Mouse (Mus musculus) adrenal gland, postnatal 4 days (tissue): ENCODE data around the gene Eps15l1. TPM values are rescaled to one million over a fixed set of nuclear protein-coding genes. Genes with fewer than 3 reads are reported as not detected.
A peak's percentile ranks its signal among the peaks of the same experiment; 100 is the strongest.

ENCODE experiments used
- DNase-seq, 2 experiments: peaks; one replicate each; pipeline ENCODE4 v3.0.0; 2021 to 2022; ENCODE audit warnings: low spot score in 2 of 2, mixed read lengths in 2 of 2
- total RNA-seq, 2 experiments: library from RNA; stranded (reverse); gene quantifications; 2 replicates each; pipeline ENCODE4 v1.2.3; 2021

Eps15l1 gene
- total RNA-seq, 2 experiments from 2014 or later, result 69.9 to 70.8 TPM

DNA sequence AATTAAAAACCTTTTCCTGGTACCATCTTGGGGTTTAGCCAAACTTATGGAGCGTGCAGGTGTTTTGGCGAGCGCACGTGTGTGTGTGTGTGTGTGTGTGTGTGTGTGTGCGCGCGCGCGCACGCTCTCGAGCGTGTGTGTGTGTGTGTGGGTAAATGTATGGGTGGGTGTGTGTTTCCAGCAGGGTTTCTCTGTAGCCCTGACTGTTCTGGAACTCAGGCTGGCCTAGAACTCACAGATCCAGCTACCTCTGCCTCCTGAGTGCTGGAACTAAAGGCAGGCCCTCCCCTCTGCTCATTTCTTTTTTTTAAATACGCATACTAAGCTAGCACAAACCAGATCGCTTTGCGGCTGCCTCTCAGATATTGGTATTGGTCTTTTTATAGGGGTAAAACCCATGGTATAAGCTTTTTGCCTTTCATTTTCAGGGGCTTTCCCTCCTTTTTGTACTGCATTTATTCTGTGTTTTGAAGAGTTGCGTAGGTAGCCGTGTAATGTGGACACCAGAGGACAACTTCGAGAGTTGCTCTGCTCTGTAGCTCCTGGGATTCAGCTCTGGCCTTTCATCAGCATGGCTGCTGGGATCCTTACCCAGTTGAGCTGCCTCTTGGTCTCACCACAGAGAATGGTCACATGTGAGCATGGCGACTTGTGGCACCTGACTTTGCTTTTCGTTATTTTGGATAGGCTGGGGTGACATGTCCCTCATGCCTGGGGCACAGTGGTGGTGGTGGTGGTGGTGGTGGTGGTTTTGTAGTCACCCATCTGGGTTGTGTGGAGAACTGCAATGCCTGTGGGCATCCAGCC lies 99.4 kb downstream of the Eps15l1 start:
- no peak for DNase-seq

DNA sequence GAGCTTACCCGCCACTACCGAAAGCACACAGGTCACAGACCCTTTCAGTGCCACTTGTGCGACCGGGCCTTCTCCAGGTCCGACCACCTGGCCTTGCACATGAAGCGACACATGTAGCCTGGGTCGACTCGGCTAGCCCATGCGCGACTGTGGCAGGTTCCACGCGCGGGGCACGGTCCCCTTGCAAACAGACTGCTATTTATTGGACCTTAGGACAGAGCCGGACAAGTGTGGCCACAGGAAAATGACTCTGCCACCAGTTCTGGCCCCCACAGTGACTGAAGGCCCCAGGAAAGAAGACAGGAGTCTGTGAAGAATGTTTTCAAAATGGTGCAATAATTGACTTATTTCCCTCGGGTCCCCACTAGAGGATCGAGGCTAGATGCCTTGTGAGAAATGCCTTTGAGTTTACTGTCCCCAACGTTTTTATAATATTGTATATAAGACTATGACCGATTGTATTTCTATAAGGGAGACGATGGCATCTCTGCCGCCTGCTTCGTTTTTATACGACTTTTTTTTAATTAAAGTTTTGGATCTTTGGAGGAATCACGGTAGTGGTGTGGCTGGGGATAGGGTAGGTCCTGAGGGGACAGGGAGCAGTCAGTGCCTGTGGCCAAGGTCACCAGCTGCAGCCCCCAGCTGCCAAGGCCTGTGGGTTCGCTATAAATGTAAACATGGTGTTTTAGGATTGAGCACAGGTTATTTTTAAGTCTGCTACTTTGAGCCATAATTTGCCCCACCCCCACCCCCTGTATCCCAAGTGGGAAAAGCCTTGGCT lies 100.3 kb downstream of the Eps15l1 start:
- no peak for DNase-seq

DNA sequence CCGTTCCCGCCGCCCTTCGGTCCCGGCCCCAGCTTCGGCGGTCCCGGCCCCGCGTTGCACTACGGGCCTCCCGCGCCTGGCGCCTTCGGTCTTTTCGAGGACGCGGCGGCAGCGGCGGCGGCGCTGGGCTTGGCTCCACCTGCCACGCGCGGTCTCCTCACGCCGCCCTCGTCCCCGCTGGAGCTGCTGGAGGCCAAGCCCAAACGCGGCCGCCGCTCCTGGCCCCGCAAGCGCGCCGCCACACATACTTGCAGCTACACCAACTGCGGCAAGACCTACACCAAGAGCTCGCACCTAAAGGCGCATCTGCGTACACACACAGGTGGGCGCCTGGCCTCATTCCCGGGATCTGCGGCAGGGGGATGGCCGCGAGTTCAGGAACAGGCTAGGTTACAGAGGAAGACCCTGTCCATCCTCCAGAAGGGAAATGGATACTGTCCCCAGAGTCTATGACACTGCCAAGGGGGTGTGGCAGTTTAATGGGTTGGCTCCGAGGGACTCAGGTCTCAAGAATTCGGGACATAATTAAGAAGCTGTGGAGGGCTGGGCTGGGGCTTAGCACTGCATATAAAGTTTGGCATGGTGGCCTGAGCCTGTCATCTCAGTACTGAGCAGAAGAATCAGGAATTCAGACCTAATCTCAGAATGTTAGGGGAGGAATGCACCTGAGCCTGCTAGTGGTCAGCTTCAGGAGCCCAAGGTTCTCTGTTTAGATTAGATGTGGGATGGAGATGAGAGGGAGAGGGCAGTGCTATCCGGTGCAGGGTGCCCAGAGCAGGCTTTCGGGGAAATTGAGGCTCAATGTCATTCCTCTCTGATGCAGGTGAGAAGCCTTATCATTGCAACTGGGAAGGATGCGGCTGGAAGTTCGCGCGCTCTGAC lies 101.1 kb downstream of the Eps15l1 start:
- no peak for DNase-seq

DNA sequence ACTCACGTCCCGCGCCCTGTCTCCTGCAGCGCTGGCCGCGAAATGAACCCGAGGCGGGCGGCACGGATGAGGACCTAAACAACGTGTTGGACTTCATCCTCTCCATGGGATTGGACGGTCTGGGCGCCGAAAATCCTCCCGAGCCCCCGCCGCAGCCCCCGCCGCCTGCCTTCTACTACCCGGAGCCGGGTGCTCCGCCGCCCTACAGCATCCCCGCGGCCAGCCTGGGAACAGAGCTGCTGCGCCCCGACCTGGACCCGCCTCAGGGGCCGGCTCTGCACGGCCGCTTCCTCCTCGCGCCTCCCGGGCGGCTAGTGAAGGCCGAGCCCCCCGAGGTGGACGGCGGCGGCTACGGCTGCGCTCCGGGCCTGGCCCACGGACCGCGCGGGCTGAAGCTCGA lies 101.9 kb downstream of the Eps15l1 start:
- no peak for DNase-seq

DNA sequence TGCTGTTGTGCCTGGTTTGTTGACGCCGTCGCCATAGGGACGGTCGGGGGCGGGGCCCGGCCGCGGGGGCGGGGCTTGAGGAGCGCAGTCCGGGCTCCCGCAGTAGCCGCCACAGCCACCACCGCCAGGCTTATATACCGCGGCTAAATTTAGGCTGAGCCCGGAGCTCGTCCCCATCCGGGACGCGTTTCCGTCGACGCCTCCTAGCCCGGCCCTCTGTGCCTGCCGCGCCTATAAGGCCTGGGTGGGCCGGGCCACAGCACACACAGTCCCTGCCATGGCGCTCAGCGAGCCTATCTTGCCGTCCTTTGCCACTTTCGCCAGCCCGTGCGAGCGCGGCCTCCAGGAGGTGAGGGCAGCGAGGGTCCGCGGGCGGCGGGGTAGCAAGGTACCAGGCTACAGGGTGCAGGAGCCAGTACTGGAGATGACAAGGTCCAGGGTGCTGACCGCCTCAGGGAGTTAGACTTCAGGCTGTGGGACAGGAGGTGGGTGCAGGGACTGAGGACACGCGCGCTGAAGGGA lies 102.4 kb downstream of the Eps15l1 start, which contains the start of gene Klf2:
Klf2 (plus strand) TSS at position 233 of the 522 bp plus-strand sequence.
- peak; percentile 94 to 95 for DNase-seq

DNA sequence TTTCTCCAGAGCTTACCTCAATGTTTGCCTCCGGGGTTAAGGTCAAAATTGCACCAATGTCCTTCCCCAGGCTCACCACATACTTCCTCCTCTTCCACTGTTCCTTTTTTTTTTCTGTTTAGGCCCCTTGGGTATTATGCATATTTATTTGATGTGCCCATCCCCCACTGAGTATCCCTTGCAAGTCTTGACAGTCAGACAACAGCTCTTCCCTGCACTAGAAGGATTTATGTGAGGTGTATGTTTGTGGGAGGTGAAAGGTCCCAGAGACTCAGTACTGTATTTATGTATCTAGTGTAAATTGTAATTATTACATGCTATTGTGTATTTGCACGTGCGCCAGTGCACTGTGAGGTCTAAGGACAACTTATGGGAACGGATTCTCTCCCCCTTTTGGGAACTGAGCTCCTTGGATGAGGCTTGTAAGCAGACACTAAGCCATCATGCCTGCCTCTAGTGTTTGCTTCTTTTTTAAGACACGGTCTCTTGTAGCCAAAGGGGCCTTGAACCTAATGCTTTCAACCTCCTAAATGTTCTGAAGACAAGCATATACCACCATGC lies 103.4 kb downstream of the Eps15l1 start:
- DNase-seq, result no peak

DNA sequence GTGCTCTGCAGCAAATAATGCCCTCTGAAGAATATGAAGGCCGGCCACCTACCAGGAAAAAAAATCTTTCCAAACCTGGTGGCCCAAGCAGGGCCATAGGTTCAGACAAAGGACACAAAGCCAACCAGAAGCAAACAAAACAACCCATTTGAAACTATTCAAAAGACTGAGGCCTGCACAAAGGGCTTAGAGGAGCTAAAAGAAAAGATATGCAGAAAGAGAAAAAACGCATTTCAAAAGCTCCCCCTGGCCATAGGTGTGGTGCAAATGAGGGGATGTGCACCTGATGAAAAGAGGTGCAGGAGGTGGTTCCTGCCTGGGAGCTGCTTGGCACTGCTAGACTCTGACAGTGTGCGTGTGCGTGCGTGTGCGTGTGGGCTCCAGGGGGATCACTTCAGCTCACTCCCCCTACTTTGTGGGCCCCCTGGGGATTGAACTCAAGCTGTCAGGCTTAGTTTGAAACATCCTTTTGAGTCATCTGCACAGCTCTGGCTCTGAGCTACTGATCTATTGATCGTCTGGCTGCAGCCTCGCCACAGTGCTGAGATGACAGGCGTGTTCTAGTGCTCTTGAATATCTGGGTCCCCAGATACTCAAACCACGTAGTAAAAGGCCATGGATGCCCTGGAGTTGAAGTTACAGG lies 105.1 kb downstream of the Eps15l1 start:
- DNase-seq, result no peak

DNA sequence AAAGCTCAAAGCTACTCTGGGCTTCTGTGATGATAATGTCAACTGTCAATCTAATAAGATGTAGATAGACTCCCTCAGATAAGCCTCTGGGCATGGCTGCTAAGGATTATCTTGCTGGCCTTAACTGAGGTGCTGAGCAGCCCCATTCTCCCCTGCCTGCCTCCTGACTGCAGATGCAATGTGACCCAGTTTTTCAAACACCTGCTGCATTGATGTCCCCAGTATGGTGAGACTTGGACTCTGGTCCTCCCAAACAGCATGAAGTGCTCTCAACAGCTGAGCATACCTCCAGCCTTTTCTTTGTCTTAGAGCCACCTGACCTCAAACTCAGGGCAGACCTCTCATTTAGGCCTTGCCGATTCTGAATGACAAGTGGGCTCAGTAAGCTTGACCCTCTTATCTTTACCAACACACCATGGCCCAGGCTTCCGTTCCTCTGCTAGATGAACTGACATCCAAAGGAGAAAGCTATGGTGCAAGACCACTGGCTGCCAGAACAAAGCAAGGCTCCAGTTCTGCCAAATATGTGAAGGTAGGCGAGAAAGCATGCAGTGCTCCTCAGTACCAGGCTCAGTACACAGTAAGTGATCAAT lies 108.2 kb downstream of the Eps15l1 start:
- no peak for DNase-seq

DNA sequence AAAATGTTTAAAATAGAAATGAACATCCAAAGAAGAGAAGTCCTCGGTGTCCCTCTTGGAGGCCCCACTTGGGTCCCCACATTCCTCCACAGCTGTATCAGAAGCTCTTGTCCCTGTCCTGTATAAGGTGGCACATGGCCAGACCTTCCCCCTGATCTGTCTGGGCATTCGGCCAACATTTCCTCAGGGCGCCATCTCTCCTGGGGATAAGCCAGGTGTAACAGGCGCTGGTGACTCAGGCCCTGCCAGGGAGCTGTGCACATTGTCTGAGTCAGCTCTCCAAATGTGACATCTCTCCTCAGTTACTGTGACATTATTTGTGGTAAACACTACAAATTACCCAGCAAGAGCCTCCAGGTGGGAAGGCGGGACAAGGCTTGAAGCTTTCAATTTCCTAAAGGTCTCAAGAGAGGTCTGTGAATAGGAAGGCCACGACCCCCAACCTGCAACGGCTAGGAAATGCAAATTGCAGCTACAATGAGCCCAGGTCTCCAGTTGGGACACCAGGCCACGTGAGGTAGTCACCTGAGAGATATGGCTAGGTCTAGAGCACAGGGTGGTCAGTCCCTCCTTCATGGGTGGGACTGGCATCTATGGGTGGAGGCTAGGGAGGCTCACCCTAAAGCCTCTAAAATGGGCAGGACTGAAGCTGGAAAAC lies 110.3 kb downstream of the Eps15l1 start:
- DNase-seq, result peak in 1 of 2 experiments; percentile 71

DNA sequence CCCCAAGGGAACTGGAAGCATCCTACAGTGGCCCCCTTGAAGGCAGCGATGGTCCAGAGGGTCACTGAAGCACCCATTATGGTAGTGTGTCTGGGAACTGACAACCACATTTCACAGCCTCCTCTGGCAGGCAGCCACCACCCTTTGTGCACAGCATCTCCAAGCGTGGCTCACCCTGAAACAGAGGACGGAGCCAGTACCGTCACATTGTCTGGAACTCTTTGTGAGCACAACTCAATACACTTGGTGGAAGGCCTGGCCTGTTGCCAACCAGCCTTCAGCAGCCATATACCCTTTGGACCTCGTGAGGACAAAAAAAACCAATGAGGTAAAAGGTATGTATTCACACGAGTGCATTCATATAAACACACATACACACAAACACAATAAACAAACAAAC lies 113.0 kb downstream of the Eps15l1 start:
- DNase-seq, result no peak

DNA sequence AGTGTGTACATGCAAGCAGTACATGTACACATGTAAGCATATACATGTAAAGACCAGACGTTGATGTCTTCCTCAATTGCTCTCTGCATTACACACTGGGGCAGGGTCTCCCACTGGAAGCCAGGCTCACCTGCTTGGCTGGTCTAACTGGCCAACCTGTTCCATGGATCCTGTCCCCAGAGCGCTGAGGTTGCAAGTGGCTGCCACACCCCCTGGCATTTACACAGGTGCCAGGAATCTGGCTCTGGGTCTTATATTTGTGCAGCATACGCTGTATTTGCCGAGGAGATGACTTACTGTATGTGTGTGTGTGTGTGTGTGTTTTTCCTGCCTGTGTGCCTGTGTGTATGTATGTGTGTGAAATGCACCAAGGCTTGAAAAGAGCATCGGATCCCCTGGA lies 114.3 kb downstream of the Eps15l1 start:
- DNase-seq, result no peak

DNA sequence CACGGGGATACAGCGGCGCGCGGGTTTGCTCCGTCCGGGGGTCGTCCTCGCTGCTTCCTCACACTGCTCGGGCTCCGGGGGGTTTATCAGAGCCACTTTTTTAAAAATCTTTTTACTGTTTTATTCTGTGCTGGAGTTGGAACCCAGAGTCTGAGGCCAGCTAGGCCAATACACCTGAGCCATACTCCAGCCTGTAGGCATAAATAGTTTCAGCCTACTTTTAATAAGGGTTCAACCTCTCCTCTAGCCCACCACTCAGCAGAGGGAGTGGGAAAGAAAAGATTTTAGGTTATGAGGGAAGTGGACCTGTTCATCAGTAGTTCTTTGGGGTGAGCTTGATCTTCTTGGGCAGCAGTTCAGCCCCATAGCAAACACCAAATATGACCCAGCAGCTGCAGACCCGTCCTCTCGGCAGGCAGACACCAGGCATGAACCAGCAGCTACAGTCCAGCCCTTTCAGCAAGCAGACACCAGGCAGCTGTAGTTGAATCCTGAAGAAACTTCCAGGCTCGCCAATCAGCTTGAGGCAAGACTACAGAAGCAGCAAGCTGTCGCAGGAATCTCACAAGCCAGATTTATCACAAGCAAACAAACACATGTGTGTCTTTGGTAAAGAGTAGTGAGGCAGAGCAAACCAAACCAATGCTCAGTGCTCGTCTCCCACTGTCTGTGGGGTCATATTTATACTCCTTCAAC lies 115.9 kb downstream of the Eps15l1 start, which contains the start of gene Gm10282:
Gm10282 (minus strand) TSS at position 51 of the 696 bp plus-strand sequence.
- DNase-seq, result no peak

DNA sequence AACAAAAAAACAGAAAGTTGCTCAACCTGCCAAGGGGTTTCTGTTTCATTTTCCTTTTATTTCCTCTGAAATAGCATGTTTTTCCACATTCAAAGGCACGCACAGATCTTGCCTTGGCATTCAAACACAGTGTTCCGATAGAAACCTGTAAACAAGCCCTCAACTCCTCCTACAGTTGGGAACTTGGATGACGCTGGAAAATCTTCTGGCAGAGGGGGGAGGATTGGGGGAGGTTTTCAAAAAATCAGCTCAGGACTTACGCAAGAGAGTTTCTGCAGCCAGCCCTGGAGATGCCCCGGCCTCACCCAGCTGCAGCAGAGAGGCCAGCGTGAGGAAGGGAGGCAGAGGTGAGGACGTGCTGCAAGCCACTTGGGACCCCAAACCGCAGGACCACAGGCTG lies 117.6 kb downstream of the Eps15l1 start:
- DNase-seq, result peak in 1 of 2 experiments; percentile 38

DNA sequence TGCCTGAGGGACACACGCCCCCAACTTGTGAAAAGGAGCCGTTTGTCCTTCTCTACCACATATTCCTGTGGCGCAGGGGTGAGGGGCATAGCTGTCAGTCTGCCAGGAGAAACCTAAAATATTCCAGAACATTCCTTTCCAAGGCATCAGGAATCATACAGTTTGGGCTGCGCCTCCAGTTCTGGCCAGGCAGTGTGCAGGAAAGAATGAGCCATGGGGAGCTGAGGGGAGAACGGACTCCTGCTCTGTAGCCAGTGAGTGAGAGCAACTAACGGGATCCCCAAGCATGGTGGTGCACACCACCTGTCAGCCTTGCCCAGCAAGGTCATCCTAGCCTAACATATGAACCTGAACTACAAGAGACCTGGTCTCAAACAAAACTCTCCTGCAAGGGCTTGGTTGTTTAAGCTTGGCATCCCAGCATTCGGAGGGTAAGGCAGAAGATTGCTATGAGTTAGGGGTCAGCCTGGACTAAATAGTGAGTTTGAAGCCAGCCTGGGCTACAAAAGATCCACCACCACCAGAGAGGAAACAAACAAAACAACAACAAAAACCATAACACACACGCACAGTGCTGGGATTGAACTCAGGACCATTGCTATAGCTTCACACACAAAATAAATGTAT lies 118.2 kb downstream of the Eps15l1 start:
- no peak for DNase-seq

DNA sequence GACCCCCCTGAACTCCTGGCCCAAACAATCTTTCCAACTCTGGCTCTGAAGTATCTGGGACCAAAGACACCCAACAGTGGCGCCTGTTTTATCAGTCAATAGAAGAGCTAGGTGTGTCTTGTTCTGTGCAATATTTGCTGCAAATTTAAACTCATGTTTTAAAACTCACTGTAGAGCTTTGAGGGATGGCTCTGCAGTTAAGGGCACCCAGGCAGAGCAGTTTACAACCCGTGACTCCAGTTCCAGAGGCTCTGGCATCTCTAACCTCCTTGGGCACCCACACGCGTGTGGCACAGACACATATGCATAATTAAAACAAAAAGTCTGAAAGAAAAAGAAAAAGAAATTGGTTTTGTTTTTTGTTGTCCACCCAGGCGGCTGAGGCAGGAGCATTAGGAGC lies 119.8 kb downstream of the Eps15l1 start:
- no peak for DNase-seq

DNA sequence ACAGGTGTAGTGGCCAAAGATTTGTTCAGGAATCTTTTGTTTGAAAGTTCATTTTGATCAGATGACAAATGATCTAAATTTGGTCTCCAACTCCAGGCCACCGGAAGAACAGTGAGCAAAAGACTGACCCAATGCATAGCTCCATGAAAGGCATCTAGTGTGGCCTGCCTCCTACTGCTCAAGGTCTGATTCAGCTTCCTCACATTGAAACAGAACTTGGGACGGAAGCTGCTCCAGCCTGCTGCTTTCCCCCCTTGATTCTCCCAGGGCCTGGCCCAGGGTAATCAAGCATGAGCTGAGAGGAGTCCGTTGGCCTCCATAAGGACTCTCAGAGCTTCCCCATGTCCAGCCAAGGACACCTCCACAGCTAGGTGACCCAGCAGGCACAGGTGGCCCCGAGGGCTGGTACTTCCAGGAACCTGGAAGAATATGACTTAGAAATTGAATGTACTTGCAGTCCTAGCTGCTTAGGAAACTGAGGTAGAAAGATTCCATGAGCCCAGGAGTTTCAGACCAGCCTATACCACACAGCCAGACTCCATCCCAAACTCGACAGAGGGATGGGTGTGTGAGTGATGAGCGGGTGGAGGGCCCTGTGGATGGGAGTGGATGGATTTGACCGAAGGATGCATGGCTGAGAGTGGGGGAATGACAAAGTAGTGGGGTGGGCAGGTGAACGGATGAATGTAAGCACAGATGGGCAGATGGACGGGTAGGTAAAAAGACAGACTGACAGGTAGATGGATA lies 120.4 kb downstream of the Eps15l1 start:
- no peak for DNase-seq

DNA sequence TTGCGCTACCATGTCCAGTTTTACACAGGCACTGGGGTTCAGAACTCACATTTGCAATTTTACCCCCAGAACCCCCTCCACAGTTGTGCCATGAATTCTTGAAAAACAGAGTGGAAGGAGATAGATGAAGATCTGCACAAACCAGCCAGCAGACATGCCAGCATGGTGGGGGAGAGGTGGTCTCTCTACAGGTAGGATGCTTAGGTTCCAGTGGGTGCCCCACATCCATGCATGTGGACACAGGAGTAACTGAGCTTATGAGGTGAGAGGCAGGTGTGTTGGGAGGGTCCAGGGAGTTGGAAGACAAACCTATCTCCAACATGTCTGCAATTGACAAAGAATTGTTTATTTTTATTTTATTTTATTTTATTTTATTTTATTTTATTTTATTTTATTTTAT lies 122.3 kb downstream of the Eps15l1 start:
- DNase-seq, result no peak
